Mouse (Mus musculus) liver, embryonic 11.5 days (tissue): ENCODE data around the gene Sptan1. TPM values are rescaled to one million over a fixed set of nuclear protein-coding genes. Genes with fewer than 3 reads are reported as not detected.

Experiments used
- ATAC-seq: fragments of 200-750 bp; cut with Nextera tagmentation; replicated peaks from 2 replicates; pipeline ENCODE4 v1.8.0; 2017; ENCODE audit warnings: moderate number of reproducible peaks, mild to moderate bottlenecking, moderate TSS enrichment, moderate library complexity; ENCODE audit not compliant: low FRiP score
- DNase-seq: peaks from one replicate; pipeline ENCODE4 v3.0.0-alpha.2; 2017; ENCODE audit warnings: low spot score
- H3K27ac ChIP-seq: fragments of 300-500 bp; sonication (generic); 2 replicates; pipeline ENCODE4 v1.5.1; 2014; ENCODE audit warnings: mild to moderate bottlenecking, low read depth, low read length, control low read depth
- H3K27me3 ChIP-seq: fragments of 300-500 bp; sonication (generic); replicated peaks from 2 replicates; pipeline ENCODE4 v1.6.1; 2014; ENCODE audit warnings: low read length, mixed read lengths; ENCODE audit not compliant: control insufficient read depth, insufficient read depth
- H3K36me3 ChIP-seq: fragments of 300-500 bp; sonication (generic); 2 replicates; pipeline ENCODE4 v1.6.1; 2014; ENCODE audit warnings: mild to moderate bottlenecking, low read length, moderate library complexity, mixed read lengths; ENCODE audit not compliant: control insufficient read depth, insufficient read depth
- H3K4me1 ChIP-seq: fragments of 300-500 bp; sonication (generic); replicated peaks from 2 replicates; pipeline ENCODE4 v1.6.1; 2014; ENCODE audit warnings: low read length, mixed read lengths; ENCODE audit not compliant: control insufficient read depth, insufficient read depth
- H3K4me2 ChIP-seq: fragments of 300-500 bp; sonication (generic); 2 replicates; pipeline ENCODE4 v1.6.1; 2014; ENCODE audit warnings: mild to moderate bottlenecking, control low read depth, moderate library complexity
- H3K4me3 ChIP-seq: fragments of 300-500 bp; sonication (generic); 2 replicates; pipeline ENCODE4 v1.5.1; 2014; ENCODE audit warnings: low read depth, low read length, control low read depth
- H3K9ac ChIP-seq: fragments of 300-500 bp; sonication (generic); 2 replicates; pipeline ENCODE4 v1.6.1; 2014; ENCODE audit warnings: low read depth, low read length, control low read depth
- H3K9me3 ChIP-seq: fragments of 300-500 bp; sonication (generic); 2 replicates; pipeline ENCODE4 v1.6.1; 2016; ENCODE audit warnings: low read length, inconsistent platforms, mixed read lengths; ENCODE audit not compliant: control insufficient read depth
- WGBS: fragments of 180-500 bp; shearing (Covaris S2); extraction: QIAGEN DNeasy Blood & Tissue Kit; methylation state at CpG from one replicate; pipeline ENCODE4 v1.1.7; 2014; 5-methylcytosine and 5-hydroxymethylcytosine counted together
- polyA plus RNA-seq: library from polyadenylated mRNA; unstranded; fragments of >200 nt; fragmentation: Nextera tagmentation; extraction: Ambion mirVana; gene quantifications from 2 replicates; pipeline ENCODE4 v1.2.1, GENCODE M21; 2014

Gene Sptan1
- polyA plus RNA-seq, 1 experiment from 2014 or later, result 50.2 TPM

GRCm38 (mm10) chr2:29971838-29972635, 6.7 kb downstream of the Sptan1 start:
- Histone ChIP-seq H3K4me1 (peaks cover 7% of the 10 kb centered on the region), H3K27ac (no peak overlapping the region), H3K4me3 (no peak overlapping the region), H3K36me3 (no peaks in the 10 kb centered on the region; the same call in 1 of the 2 replicates), H3K9me3 (no peaks in the 10 kb centered on the region), H3K4me2 (no peak overlapping the region), H3K27me3 (peaks cover 9% of the 10 kb centered on the region), H3K9ac (no peak overlapping the region)
- no peak for DNase-seq
- ATAC-seq, result peak; percentile 75
- 67% methylated on average over 9 of the region's 9 CpGs for WGBS

GRCm38 (mm10) chr2:29973525-29973924, 8.2 kb downstream of the Sptan1 start:
- peaks cover 7% of the 10 kb centered on the region for H3K4me1 ChIP-seq

GRCm38 (mm10) chr2:29977307-29977706, 11.9 kb downstream of the Sptan1 start:
- DNase-seq (no peak), ATAC-seq (no peak)
- peaks cover 3% of the 10 kb centered on the region for H3K4me1 ChIP-seq
- peaks cover 4% of the 10 kb centered on the region for H3K36me3 ChIP-seq
- H3K4me3 ChIP-seq, result no peak overlapping the region
- H3K9ac ChIP-seq, result no peak overlapping the region
- H3K9me3 ChIP-seq, result no peaks in the 10 kb centered on the region
- no peak overlapping the region for H3K4me2 ChIP-seq
- H3K27me3 ChIP-seq, result no peaks in the 10 kb centered on the region
- no peak overlapping the region for H3K27ac ChIP-seq

More at GRCm38 (mm10) chr2:29973525-29973924, 8.2 kb downstream of the Sptan1 start:
- Histone ChIP-seq H3K27me3 (peaks cover 3% of the 10 kb centered on the region; the same call in 1 of the 2 replicates), H3K9ac (no peak overlapping the region), H3K36me3 (no peaks in the 10 kb centered on the region; the same call in 1 of the 2 replicates), H3K9me3 (no peaks in the 10 kb centered on the region), H3K4me2 (no peak overlapping the region), H3K27ac (no peak overlapping the region), H3K4me3 (no peak overlapping the region)
- DNase-seq, result no peak
- WGBS, result 32% methylated on average over 2 of the region's 2 CpGs
- ATAC-seq, result no peak

- no peak overlapping the region for H3K27ac ChIP-seq
- no peak for ATAC-seq
- no peaks in the 10 kb centered on the region for H3K27me3 ChIP-seq
- H3K36me3 ChIP-seq, result peaks cover 16% of the 10 kb centered on the region
- H3K4me3 ChIP-seq, result no peak overlapping the region
- WGBS, result 89% methylated on average over 1 of the region's 1 CpGs
- DNase-seq, result no peak
- H3K4me2 ChIP-seq, result no peak overlapping the region
- H3K9ac ChIP-seq, result no peak overlapping the region
- H3K4me1 ChIP-seq, result no peaks in the 10 kb centered on the region
- H3K9me3 ChIP-seq, result no peaks in the 10 kb centered on the region
Observed at GRCm38 (mm10) chr2:29980661-29981060, 15.3 kb downstream of the Sptan1 start.

GRCm38 (mm10) chr2:29991962-29992361, 26.6 kb downstream of the Sptan1 start:
- H3K9ac ChIP-seq, result no peak overlapping the region
- no peak overlapping the region for H3K27ac ChIP-seq
- ATAC-seq (no peak), DNase-seq (no peak)
- no peak overlapping the region for H3K4me2 ChIP-seq
- peaks cover 36% of the 10 kb centered on the region for H3K36me3 ChIP-seq
- no peaks in the 10 kb centered on the region for H3K4me1 ChIP-seq
- no peak overlapping the region for H3K4me3 ChIP-seq
- 55% methylated on average over 2 of the region's 2 CpGs for WGBS
- H3K27me3 ChIP-seq, result no peaks in the 10 kb centered on the region
- no peaks in the 10 kb centered on the region for H3K9me3 ChIP-seq

DNA sequence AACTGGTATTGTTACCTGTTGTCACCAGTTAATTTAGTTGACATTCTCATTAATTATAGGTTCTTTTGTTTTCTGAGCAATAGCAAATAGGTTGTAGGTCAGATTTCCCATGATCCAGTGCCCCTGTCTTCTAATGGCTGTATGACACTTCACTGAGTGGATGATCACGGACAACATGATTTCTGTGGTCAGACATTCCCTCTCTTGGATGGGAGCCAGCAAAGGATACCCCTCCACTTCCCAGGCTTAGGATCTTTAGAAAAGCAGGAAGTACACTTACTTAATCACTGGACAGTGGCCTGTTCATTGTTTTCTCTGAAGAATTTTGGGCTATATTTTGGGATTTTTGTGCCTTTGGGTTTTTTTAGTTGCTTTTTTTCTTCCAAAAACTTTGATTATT, 43.7 kb downstream of the Sptan1 start:
- DNase-seq (no peak), ATAC-seq (no peak)
- Histone ChIP-seq H3K36me3 (peaks cover 48% of the 10 kb centered on the region), H3K4me2 (no peak overlapping the region), H3K27ac (no peak overlapping the region), H3K9me3 (no peaks in the 10 kb centered on the region), H3K4me1 (no peaks in the 10 kb centered on the region), H3K9ac (no peak overlapping the region), H3K4me3 (no peak overlapping the region), H3K27me3 (no peaks in the 10 kb centered on the region)
- WGBS, result 49% methylated on average over 1 of the region's 1 CpGs

GRCm38 (mm10) chr2:30010840-30011281, 45.5 kb downstream of the Sptan1 start:
- WGBS, result 90% methylated on average over 8 of the region's 8 CpGs
- DNase-seq (no peak), ATAC-seq (no peak)
- no peaks in the 10 kb centered on the region for H3K27me3 ChIP-seq
- no peaks in the 10 kb centered on the region for H3K9me3 ChIP-seq
- no peak overlapping the region for H3K4me2 ChIP-seq
- no peak overlapping the region for H3K4me3 ChIP-seq
- H3K36me3 ChIP-seq, result peaks cover 57% of the 10 kb centered on the region
- H3K9ac ChIP-seq, result no peak overlapping the region
- no peaks in the 10 kb centered on the region for H3K4me1 ChIP-seq
- H3K27ac ChIP-seq, result no peak overlapping the region

DNA sequence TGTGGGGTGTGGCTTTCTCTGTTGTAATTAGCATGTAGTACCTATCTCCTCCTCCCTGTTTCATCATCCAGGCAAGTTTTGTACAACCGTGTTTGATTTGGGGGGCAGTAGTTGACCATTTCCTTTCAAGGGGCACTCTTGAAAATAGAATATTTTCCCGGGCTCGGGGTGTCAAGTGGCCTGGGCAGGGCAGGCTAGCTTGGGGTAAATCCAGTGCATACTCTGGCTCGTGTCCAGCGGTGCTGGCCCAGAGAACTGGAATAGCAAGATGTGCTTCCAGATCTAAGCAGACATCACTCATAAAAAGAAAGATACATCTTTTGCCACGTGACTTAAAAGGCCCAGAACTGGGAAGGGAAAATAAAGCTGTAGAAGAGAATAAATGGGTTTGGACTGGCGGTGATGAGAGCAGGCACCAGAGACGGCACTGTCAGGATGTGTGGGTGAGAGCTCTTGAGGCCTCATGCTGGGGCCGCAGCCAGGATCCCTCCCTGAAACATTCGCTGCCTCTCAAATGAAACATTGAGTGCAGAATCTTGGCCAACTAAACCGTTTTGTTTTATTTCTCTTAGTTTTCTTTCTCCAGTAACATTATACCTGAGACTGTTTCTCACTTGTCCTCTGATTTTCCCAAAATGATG, 49.1 kb downstream of the Sptan1 start:
- H3K27ac ChIP-seq, result no peak overlapping the region
- no peak for ATAC-seq
- H3K9ac ChIP-seq, result no peak overlapping the region
- DNase-seq, result no peak
- H3K4me1 ChIP-seq, result no peaks in the 10 kb centered on the region
- no peaks in the 10 kb centered on the region for H3K27me3 ChIP-seq
- H3K36me3 ChIP-seq, result peaks cover 45% of the 10 kb centered on the region
- no peaks in the 10 kb centered on the region for H3K9me3 ChIP-seq
- WGBS, result 85% methylated on average over 11 of the region's 11 CpGs
- no peak overlapping the region for H3K4me3 ChIP-seq
- no peak overlapping the region for H3K4me2 ChIP-seq

DNA sequence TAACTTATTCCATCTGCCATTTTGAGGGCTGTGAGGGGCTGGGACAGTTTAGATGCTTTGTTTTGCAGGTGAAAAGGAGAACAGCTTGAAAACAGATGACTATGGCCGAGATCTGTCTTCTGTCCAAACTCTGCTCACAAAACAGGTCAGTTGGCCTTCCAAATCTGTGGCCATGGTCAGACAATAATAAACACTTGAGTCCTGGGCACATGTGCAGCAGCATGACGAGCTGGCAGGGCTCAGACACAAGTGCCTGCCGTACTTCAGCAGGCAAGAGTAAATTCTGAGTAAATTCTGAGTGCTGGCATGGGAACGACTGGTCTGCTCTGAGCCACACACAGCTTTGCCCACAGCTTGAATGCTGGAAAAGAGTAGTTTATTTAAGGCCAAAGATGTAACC, 60.1 kb downstream of the Sptan1 start:
- DNase-seq, result no peak
- no peak overlapping the region for H3K27ac ChIP-seq
- no peaks in the 10 kb centered on the region for H3K27me3 ChIP-seq
- WGBS, result 86% methylated on average over 4 of the region's 4 CpGs
- H3K4me2 ChIP-seq, result no peak overlapping the region
- no peaks in the 10 kb centered on the region for H3K9me3 ChIP-seq
- H3K9ac ChIP-seq, result no peak overlapping the region
- H3K36me3 ChIP-seq, result peaks cover 33% of the 10 kb centered on the region
- no peak for ATAC-seq
- no peaks in the 10 kb centered on the region for H3K4me1 ChIP-seq
- H3K4me3 ChIP-seq, result no peak overlapping the region
